Mouse (Mus musculus) bone marrow macrophage, adult 2 months (primary cell): ENCODE measurements around the gene Sptbn1.

Experiments used
- CTCF ChIP-seq: IDR thresholded peaks from 2 replicates; pipeline ENCODE4 v1.5.1; 2012; ENCODE audit warnings: low read depth, mild to moderate bottlenecking, low read length, moderate library complexity
- POLR2A ChIP-seq: IDR thresholded peaks from 2 replicates; pipeline ENCODE4 v1.6.1; 2012; ENCODE audit warnings: mild to moderate bottlenecking, low read depth, low read length, borderline replicate concordance

DNA sequence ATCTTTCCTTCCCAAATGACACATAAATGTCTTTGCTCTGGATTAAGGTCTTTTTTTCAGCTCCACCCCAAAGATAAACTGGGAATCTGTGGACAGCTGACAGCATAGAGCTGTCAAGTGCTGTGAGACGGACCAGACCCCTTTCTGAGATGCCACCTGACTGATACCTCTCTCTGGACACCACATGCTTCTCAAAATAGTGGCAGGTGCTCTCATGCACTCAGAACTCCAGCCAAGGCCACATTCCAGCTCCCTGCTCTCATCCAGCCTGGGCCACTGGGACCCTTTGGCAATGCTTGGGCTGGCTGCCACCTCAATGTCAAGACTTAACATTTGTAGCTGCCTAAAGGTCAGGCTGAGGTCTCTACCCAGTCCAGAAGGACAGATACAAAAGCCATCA lies 10.2 kb downstream of the Sptbn1 start:
- TF ChIP-seq POLR2A (no peak), CTCF (no peak)
